Mouse (Mus musculus) myocyte (in vitro differentiated cells): Measurements from ENCODE around the gene Trrap.

ENCODE experiments used
- CEBPB ChIP-seq: IDR thresholded peaks from 2 replicates; pipeline ENCODE4 v1.6.1; 2011; ENCODE audit warnings: mild to moderate bottlenecking, moderate library complexity; ENCODE audit not compliant: poor library complexity, insufficient read depth, severe bottlenecking
- E2F4 ChIP-seq: IDR thresholded peaks from one replicate; pipeline ENCODE4 v1.6.1; 2011; ENCODE audit warnings: mild to moderate bottlenecking, control low read depth, moderate library complexity; ENCODE audit not compliant: insufficient read depth
- MAX ChIP-seq: IDR thresholded peaks from one replicate; pipeline ENCODE4 v1.6.1; 2011; ENCODE audit warnings: low read depth, mild to moderate bottlenecking, control low read depth
- MYOG ChIP-seq, 3 experiments: IDR thresholded peaks; one replicate each; pipeline ENCODE4 v1.6.1; 2011; ENCODE audit warnings: control low read depth in 2 of 3, low read depth in 2 of 3, mild to moderate bottlenecking in 2 of 3; ENCODE audit not compliant: insufficient read length in 2 of 3, control insufficient read depth in 1 of 3, insufficient read depth in 1 of 3
- POLR2A ChIP-seq: IDR thresholded peaks from one replicate; pipeline ENCODE4 v1.6.1; 2011; ENCODE audit warnings: low read depth, mild to moderate bottlenecking, control low read depth, moderate library complexity; ENCODE audit not compliant: insufficient read length
- POLR2AphosphoS2 ChIP-seq: IDR thresholded peaks from one replicate; pipeline ENCODE4 v1.6.1; 2011; ENCODE audit warnings: low read depth, control low read depth; ENCODE audit not compliant: insufficient read length

DNA sequence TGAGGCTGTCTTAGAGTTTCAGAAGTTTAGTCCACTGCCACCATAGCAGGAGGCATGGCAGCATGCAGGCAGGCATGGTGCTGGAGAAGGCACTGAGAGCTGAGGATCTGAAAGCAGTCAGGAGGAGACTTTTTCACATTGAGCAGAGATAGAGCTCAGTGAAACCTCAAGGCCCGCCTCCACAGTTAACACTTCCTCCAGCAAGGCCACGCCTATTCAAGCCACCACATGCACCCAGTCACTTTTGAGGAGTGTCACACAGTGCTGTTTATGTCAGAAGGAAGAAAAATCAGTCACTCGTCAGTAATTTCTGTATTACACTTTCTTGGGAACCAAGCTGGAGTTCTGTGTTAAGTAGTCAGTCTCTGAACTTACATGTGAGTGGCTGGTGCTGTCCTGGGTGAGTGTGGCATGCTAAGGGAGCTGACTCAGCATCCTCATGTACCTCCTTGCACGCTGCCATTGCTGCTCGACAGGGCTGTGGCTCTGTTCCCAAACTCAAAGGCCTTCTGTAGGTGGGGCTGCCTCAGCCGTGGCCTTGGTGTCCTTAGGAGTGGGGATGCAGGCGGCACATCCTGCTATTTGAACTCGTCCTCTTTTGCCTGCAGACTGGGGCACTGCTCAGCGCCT is 64.4 kb downstream of the Trrap start:
- TF ChIP-seq POLR2A (no peak), POLR2AphosphoS2 (no peak), MYOG (IDR thresholded peaks at IDR 0.05; ENCODE audit: control insufficient read depth in 1 of 3, insufficient read depth in 1 of 3, insufficient read length in 2 of 3, low read depth in 2 of 3) (no peak), CEBPB (no peak), E2F4 (no peak), MAX (no peak)
